Mouse (Mus musculus) midbrain, embryonic 14.5 days (tissue): ENCODE measurements around the gene H2afj. TPM values are rescaled to one million over a fixed set of nuclear protein-coding genes. Genes with fewer than 3 reads are reported as not detected.

Experiments
- ATAC-seq: fragments of 200-750 bp; cut with Nextera tagmentation; 2 replicates; pipeline ENCODE4 v1.8.0; 2017; ENCODE audit warnings: moderate number of reproducible peaks, moderate library complexity; ENCODE audit not compliant: low FRiP score, low TSS enrichment
- DNase-seq: peaks from one replicate; pipeline ENCODE4 v3.0.0-alpha.2; 2015
- H3K27ac ChIP-seq: fragments of 300-500 bp; sonication (generic); replicated peaks from 2 replicates; pipeline ENCODE4 v1.5.1; 2014; ENCODE audit warnings: mild to moderate bottlenecking, low read depth, low read length, moderate library complexity
- H3K27me3 ChIP-seq: fragments of 300-500 bp; sonication (generic); 2 replicates; pipeline ENCODE4 v1.6.1; 2014; ENCODE audit warnings: low read length, control low read depth, mixed read lengths; ENCODE audit not compliant: control insufficient read depth, insufficient read depth
- H3K36me3 ChIP-seq: fragments of 300-500 bp; sonication (generic); 2 replicates; pipeline ENCODE4 v1.6.1; 2014; ENCODE audit warnings: low read length, control low read depth; ENCODE audit not compliant: control insufficient read depth, insufficient read depth
- H3K4me1 ChIP-seq: fragments of 300-500 bp; sonication (generic); 2 replicates; pipeline ENCODE4 v1.6.1; 2014; ENCODE audit warnings: mild to moderate bottlenecking, antibody characterized with exemption, low read length, control low read depth; ENCODE audit not compliant: control insufficient read depth, insufficient read depth
- H3K4me2 ChIP-seq: fragments of 300-500 bp; sonication (generic); 2 replicates; pipeline ENCODE4 v1.6.1; 2014; ENCODE audit warnings: mild to moderate bottlenecking, low read length, moderate library complexity
- H3K4me3 ChIP-seq: fragments of 300-500 bp; sonication (generic); replicated peaks from 2 replicates; pipeline ENCODE4 v1.5.1; 2014; ENCODE audit warnings: low read depth, low read length
- H3K9ac ChIP-seq: fragments of 300-500 bp; sonication (generic); replicated peaks from 2 replicates; pipeline ENCODE4 v1.6.1; 2014; ENCODE audit warnings: mild to moderate bottlenecking, low read length, moderate library complexity
- H3K9me3 ChIP-seq: fragments of 300-500 bp; sonication (generic); 2 replicates; pipeline ENCODE4 v1.6.1; 2016; ENCODE audit warnings: low read length, control low read depth, mixed read lengths; ENCODE audit not compliant: control insufficient read depth
- WGBS: fragments of 180-500 bp; shearing (Covaris S2); extraction: QIAGEN DNeasy Blood & Tissue Kit; methylation state at CpG from one replicate; pipeline ENCODE4 v1.1.7; 2014; 5-methylcytosine and 5-hydroxymethylcytosine counted together
- polyA plus RNA-seq: library from polyadenylated mRNA; unstranded; fragments of >200 nt; fragmentation: Nextera tagmentation; extraction: Ambion mirVana; gene quantifications from 2 replicates; pipeline ENCODE4 v1.2.1, GENCODE M21; 2014

Gene H2afj
- polyA plus RNA-seq, 1 experiment from 2014 or later, result 101 TPM

- WGBS, result 89% methylated on average over 10 of the region's 10 CpGs
- H3K4me1 ChIP-seq, result peaks cover 18% of the 10 kb centered on the region
Observed at GRCm38 (mm10) chr6:136811196-136811595, 3.2 kb downstream of the H2afj start.

GRCm38 (mm10) chr6:136813117-136813516 is 5.1 kb downstream of the H2afj start:
- no peak for DNase-seq
- 54% methylated on average over 4 of the region's 4 CpGs for WGBS

More at GRCm38 (mm10) chr6:136811196-136811595, 3.2 kb downstream of the H2afj start:
- ATAC-seq (no peak), DNase-seq (no peak)
- no peak overlapping the region for H3K27ac ChIP-seq
- H3K4me3 ChIP-seq, result no peak overlapping the region
- H3K27me3 ChIP-seq, result no peaks in the 10 kb centered on the region
- no peak overlapping the region for H3K4me2 ChIP-seq
- no peaks in the 10 kb centered on the region for H3K9me3 ChIP-seq
- H3K9ac ChIP-seq, result no peak overlapping the region
- H3K36me3 ChIP-seq, result peaks cover 39% of the 10 kb centered on the region

GRCm38 (mm10) chr6:136815381-136815780 is 7.3 kb downstream of the H2afj start:
- no peak overlapping the region for H3K4me2 ChIP-seq
- H3K4me1 ChIP-seq, result 0 out of 2 replicates have a peak, but pooled peaks cover under 1% of the 10 kb centered on the region
- peaks cover 79% of the 10 kb centered on the region for H3K36me3 ChIP-seq
- no peak overlapping the region for H3K9ac ChIP-seq
- no peaks in the 10 kb centered on the region for H3K9me3 ChIP-seq
- H3K27me3 ChIP-seq, result no peaks in the 10 kb centered on the region
- H3K4me3 ChIP-seq, result no peak overlapping the region
- DNase-seq (no peak), ATAC-seq (no peak)
- 96% methylated on average over 7 of the region's 7 CpGs for WGBS
- no peak overlapping the region for H3K27ac ChIP-seq

More at GRCm38 (mm10) chr6:136813117-136813516, 5.1 kb downstream of the H2afj start:
- no peak overlapping the region for H3K9ac ChIP-seq
- peaks cover 57% of the 10 kb centered on the region for H3K36me3 ChIP-seq
- H3K27ac ChIP-seq, result no peak overlapping the region
- no peaks in the 10 kb centered on the region for H3K9me3 ChIP-seq
- no peak overlapping the region for H3K4me3 ChIP-seq
- H3K4me1 ChIP-seq, result peaks cover 11% of the 10 kb centered on the region
- H3K4me2 ChIP-seq, result no peak overlapping the region
- no peaks in the 10 kb centered on the region for H3K27me3 ChIP-seq
- ATAC-seq, result no peak

GRCm38 (mm10) chr6:136816826-136817225 is 8.8 kb downstream of the H2afj start:
- WGBS, result 95% methylated on average over 21 of the region's 21 CpGs
- Histone ChIP-seq H3K27me3 (no peaks in the 10 kb centered on the region), H3K36me3 (peaks cover 94% of the 10 kb centered on the region), H3K4me3 (no peak overlapping the region), H3K27ac (no peak overlapping the region), H3K9me3 (no peaks in the 10 kb centered on the region), H3K9ac (no peak overlapping the region), H3K4me2 (no peak overlapping the region), H3K4me1 (no peaks in the 10 kb centered on the region)
- ATAC-seq, result no peak
- no peak for DNase-seq

- WGBS, result 92% methylated on average over 3 of the region's 3 CpGs
- no peak overlapping the region for H3K4me3 ChIP-seq
- H3K27ac ChIP-seq, result no peak overlapping the region
- H3K27me3 ChIP-seq, result no peaks in the 10 kb centered on the region
- H3K9ac ChIP-seq, result no peak overlapping the region
- no peaks in the 10 kb centered on the region for H3K4me1 ChIP-seq
- no peaks in the 10 kb centered on the region for H3K9me3 ChIP-seq
- DNase-seq, result no peak
- peaks cover 95% of the 10 kb centered on the region for H3K36me3 ChIP-seq
- no peak overlapping the region for H3K4me2 ChIP-seq
- ATAC-seq, result no peak
Observed at GRCm38 (mm10) chr6:136817549-136817948, 9.5 kb downstream of the H2afj start.

- Histone ChIP-seq H3K9ac (no peak overlapping the region), H3K27ac (no peak overlapping the region)
Observed at GRCm38 (mm10) chr6:136820381-136820780, 12.3 kb downstream of the H2afj start.

GRCm38 (mm10) chr6:136821086-136821485 is 13.0 kb downstream of the H2afj start:
- Histone ChIP-seq H3K27me3 (no peaks in the 10 kb centered on the region), H3K9ac (no peak overlapping the region), H3K9me3 (no peaks in the 10 kb centered on the region), H3K4me1 (no peaks in the 10 kb centered on the region), H3K27ac (no peak overlapping the region), H3K4me3 (no peak overlapping the region), H3K36me3 (peaks cover 90% of the 10 kb centered on the region), H3K4me2 (no peak overlapping the region)
- ATAC-seq, result no peak
- 94% methylated on average over 18 of the region's 18 CpGs for WGBS
- no peak for DNase-seq

More at GRCm38 (mm10) chr6:136820381-136820780, 12.3 kb downstream of the H2afj start:
- H3K4me1 ChIP-seq, result no peaks in the 10 kb centered on the region
- no peak overlapping the region for H3K4me2 ChIP-seq
- ATAC-seq, result no peak
- no peaks in the 10 kb centered on the region for H3K27me3 ChIP-seq
- no peak overlapping the region for H3K4me3 ChIP-seq
- no peak for DNase-seq
- WGBS, result 98% methylated on average over 21 of the region's 21 CpGs
- H3K36me3 ChIP-seq, result peaks cover 92% of the 10 kb centered on the region
- H3K9me3 ChIP-seq, result no peaks in the 10 kb centered on the region

- H3K9me3 ChIP-seq, result no peaks in the 10 kb centered on the region
- no peak overlapping the region for H3K27ac ChIP-seq
- no peaks in the 10 kb centered on the region for H3K27me3 ChIP-seq
- H3K36me3 ChIP-seq, result peaks cover 52% of the 10 kb centered on the region
- peaks cover 13% of the 10 kb centered on the region for H3K4me1 ChIP-seq
- H3K9ac ChIP-seq, result no peak overlapping the region
- ATAC-seq, result no peak
- 95% methylated on average over 8 of the region's 8 CpGs for WGBS
- no peak for DNase-seq
- H3K4me2 ChIP-seq, result no peak overlapping the region
- H3K4me3 ChIP-seq, result no peak overlapping the region
Observed at GRCm38 (mm10) chr6:136824987-136825386, 16.9 kb downstream of the H2afj start.

- peak overlapping the region; percentile 97 for H3K9ac ChIP-seq
- H3K27me3 ChIP-seq, result no peaks in the 10 kb centered on the region
- DNase-seq (no peak), ATAC-seq (no peak)
- peaks cover 31% of the 10 kb centered on the region for H3K36me3 ChIP-seq
- peaks cover 13% of the 10 kb centered on the region for H3K4me1 ChIP-seq
- WGBS, result 19% methylated on average over 7 of the region's 7 CpGs
- H3K9me3 ChIP-seq, result no peaks in the 10 kb centered on the region
- peak overlapping the region; percentile 100 for H3K4me3 ChIP-seq
- no peak overlapping the region for H3K27ac ChIP-seq
- peak overlapping the region; percentile 79 for H3K4me2 ChIP-seq
Observed at GRCm38 (mm10) chr6:136827116-136827515, 19.1 kb downstream of the H2afj start.
